Mouse (Mus musculus) duodenum, adult 2 months (tissue): ENCODE data around the gene Prr3. TPM values are rescaled to one million over a fixed set of nuclear protein-coding genes. Genes with fewer than 3 reads are reported as not detected.

Source experiments
- polyA plus RNA-seq: library from polyadenylated mRNA; depleted of rRNA; stranded (reverse); fragments of >200 nt; gene quantifications from 2 replicates; pipeline ENCODE4 v1.2.3, GENCODE M21; 2012; ENCODE audit warnings: low replicate concordance; rRNA removed

Prr3 gene
- 8.2 and 8.5 TPM in 2 replicates for polyA plus RNA-seq

GRCm38 (mm10) chr17:35979401-35980362 is at the start of gene Prr3, which contains the start of gene Gnl1:
Gene Prr3 (minus strand): TSS chr17:35980236.
Gene Gnl1 (plus strand): TSS chr17:35979851.

GRCm38 (mm10) chr17:36020191-36021073 is 40.4 kb upstream of the Prr3 start, which contains the start of gene H2-T24:
Gene H2-T24 (minus strand): TSS chr17:36020560.

GRCm38 (mm10) chr17:35969418-35970389 is 10.3 kb downstream of the Prr3 start, which contains the start of gene Abcf1:
Gene Abcf1 (minus strand): TSS chr17:35969761.

Other genes starting within 250 kb of the Prr3 start
- 20.3 and 22.3 TPM in 2 replicates for gene Ier3, start 158.6 kb downstream of the Prr3 start, polyA plus RNA-seq
- 39.8 and 40.1 TPM in 2 replicates for gene Flot1, start 157.0 kb downstream of the Prr3 start, polyA plus RNA-seq
- 105 and 114 TPM in 2 replicates for gene Tubb5, start 141.9 kb downstream of the Prr3 start, polyA plus RNA-seq
- 1.4 and 3.0 TPM in 2 replicates for gene Mdc1, start 138.7 kb downstream of the Prr3 start, polyA plus RNA-seq
- gene Nrm, start 118.9 kb downstream of the Prr3 start, polyA plus RNA-seq, result 13.6 and 21.1 TPM in 2 replicates
- gene Ppp1r18, start 114.6 kb downstream of the Prr3 start, polyA plus RNA-seq, result 16.2 and 25.7 TPM in 2 replicates
- gene Dhx16, start 100.4 kb downstream of the Prr3 start, polyA plus RNA-seq, result 36.5 and 59.4 TPM in 2 replicates
- 180 and 283 TPM in 2 replicates for gene 2310061I04Rik, start 82.8 kb downstream of the Prr3 start, polyA plus RNA-seq
- gene Atat1, start 70.2 kb downstream of the Prr3 start, polyA plus RNA-seq, result 47.1 and 64.0 TPM in 2 replicates
- 74.3 and 76.9 TPM in 2 replicates for gene Mrps18b, start 63.8 kb downstream of the Prr3 start, polyA plus RNA-seq
- 25.8 and 36.2 TPM in 2 replicates for gene Ppp1r10, start 63.8 kb downstream of the Prr3 start, polyA plus RNA-seq
- gene Abcf1, start 10.5 kb downstream of the Prr3 start, polyA plus RNA-seq, result 60.3 and 89.7 TPM in 2 replicates
- 17.2 and 34.2 TPM in 2 replicates for gene Gnl1, start 385 bp downstream of the Prr3 start, polyA plus RNA-seq
- gene H2-T24, start 40.3 kb upstream of the Prr3 start, polyA plus RNA-seq, result 1.2 and 1.9 TPM in 2 replicates
- 247 and 672 TPM in 2 replicates for gene H2-T23, start 52.6 kb upstream of the Prr3 start, polyA plus RNA-seq
- 22.4 and 45.9 TPM in 2 replicates for gene H2-T22, start 62.5 kb upstream of the Prr3 start, polyA plus RNA-seq
- not detected in 2 replicates for gene Gm6034, start 62.7 kb upstream of the Prr3 start, polyA plus RNA-seq
- gene Gm11127, start 78.1 kb upstream of the Prr3 start, polyA plus RNA-seq, result 46.7 and 279 TPM in 2 replicates
- 0.06 TPM in 2 replicates for gene Gm19684, start 141.4 kb upstream of the Prr3 start, polyA plus RNA-seq
- gene Gm7030, start 149.2 kb upstream of the Prr3 start, polyA plus RNA-seq, result 12.6 and 15.9 TPM in 2 replicates
- gene Gm8909, start 188.3 kb upstream of the Prr3 start, polyA plus RNA-seq, result 99.5 and 293 TPM in 2 replicates
- gene H2-T3, start 210.1 kb upstream of the Prr3 start, polyA plus RNA-seq, result 118 and 133 TPM in 2 replicates